Mouse (Mus musculus): ENCODE data around the gene Trim33. TPM values are rescaled to one million over a fixed set of nuclear protein-coding genes. Genes with fewer than 3 reads are reported as not detected.

Gene Trim33
- 127 and 138 TPM in 2 replicates for polyA plus RNA-seq (2011; ENCODE audit: insufficient read depth, insufficient read length, low read depth, missing spikeins)

- H3K36me3 ChIP-seq (ENCODE audit: control insufficient read depth, insufficient read depth, low read length, poor library complexity, severe bottlenecking) = no peaks in the 10 kb centered on the region
- peak within 1 kb of the TSS; percentile 96 for H3K4me3 ChIP-seq (ENCODE audit: low read depth, low read length)
- H3K27ac ChIP-seq (ENCODE audit: insufficient read depth, low read length) = peak within 1 kb of the TSS; percentile 85
- no peaks in the 10 kb centered on the region for H3K27me3 ChIP-seq (ENCODE audit: control insufficient read depth, insufficient read depth, low read length, poor library complexity, severe bottlenecking)
- no peaks in the 10 kb centered on the region for H3K4me1 ChIP-seq (ENCODE audit: control insufficient read depth, insufficient read depth, low read length)
- peak within 1 kb of the TSS; percentile 92 for H3K9ac ChIP-seq (ENCODE audit: low read depth, poor library complexity, severe bottlenecking)
- TF ChIP-seq POLR2A (IDR thresholded peaks at IDR 0.05; ENCODE audit: insufficient read depth, low read length) (peak; percentile 84), EP300 (IDR thresholded peaks at IDR 0.05; ENCODE audit: insufficient read depth, low read depth, low read length) (0 out of 2 replicates have a peak, but pooled peaks have one; percentile 10), CTCF (IDR thresholded peaks at IDR 0.05; ENCODE audit: low read depth, low read length) (no peak)
- no peaks in the 10 kb centered on the region for H3K9me3 ChIP-seq (replicated peaks; ENCODE audit: control insufficient read depth, insufficient read depth, low read length, poor library complexity, severe bottlenecking)
These were observed at the start of gene Trim33 for GRCm38 (mm10) chr3:103279182-103280149. Gene Trim33, plus strand, starts transcription at chr3:103279293.

DNA sequence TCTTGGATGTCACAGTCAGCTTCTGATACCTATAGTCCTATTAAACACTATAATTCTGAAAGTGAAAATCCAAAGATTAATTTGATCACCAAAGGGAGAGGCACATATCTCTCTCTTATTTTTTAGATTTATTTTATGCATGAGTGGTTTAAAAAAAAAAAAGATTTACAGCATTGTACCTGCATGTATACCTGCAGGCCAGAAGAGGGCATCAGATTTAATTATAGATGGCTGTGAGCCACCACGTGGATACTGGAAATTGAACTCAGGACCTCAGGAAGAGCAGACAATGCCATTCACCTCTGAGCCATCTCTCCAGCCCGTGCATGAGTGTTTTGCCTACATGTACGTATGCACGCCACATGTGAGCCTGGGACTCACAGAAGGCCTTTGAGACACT lies 46.7 kb upstream of the Trim33 start:
- no peak for TF ChIP-seq EP300 (IDR thresholded peaks at IDR 0.05; ENCODE audit: insufficient read depth, low read depth, low read length)
- TF ChIP-seq POLR2A (IDR thresholded peaks at IDR 0.05; ENCODE audit: insufficient read depth, low read length) = no peak
- TF ChIP-seq CTCF (IDR thresholded peaks at IDR 0.05; ENCODE audit: low read depth, low read length) = no peak
- Histone ChIP-seq H3K9me3 (replicated peaks; ENCODE audit: control insufficient read depth, insufficient read depth, low read length, poor library complexity, severe bottlenecking) (peaks cover 14% of the 10 kb centered on the region), H3K27ac (ENCODE audit: insufficient read depth, low read length) (no peak overlapping the region), H3K4me1 (ENCODE audit: control insufficient read depth, insufficient read depth, low read length) (peaks cover 2% of the 10 kb centered on the region), H3K4me3 (ENCODE audit: low read depth, low read length) (no peak overlapping the region), H3K27me3 (ENCODE audit: control insufficient read depth, insufficient read depth, low read length, poor library complexity, severe bottlenecking) (no peaks in the 10 kb centered on the region), H3K9ac (ENCODE audit: low read depth, poor library complexity, severe bottlenecking) (no peak overlapping the region), H3K36me3 (ENCODE audit: control insufficient read depth, insufficient read depth, low read length, poor library complexity, severe bottlenecking) (no peaks in the 10 kb centered on the region)

- H3K9ac ChIP-seq (ENCODE audit: low read depth, poor library complexity, severe bottlenecking) = no peak overlapping the region
- no peaks in the 10 kb centered on the region for H3K4me1 ChIP-seq (ENCODE audit: control insufficient read depth, insufficient read depth, low read length)
- no peaks in the 10 kb centered on the region for H3K27me3 ChIP-seq (ENCODE audit: control insufficient read depth, insufficient read depth, low read length, poor library complexity, severe bottlenecking)
- H3K9me3 ChIP-seq (replicated peaks; ENCODE audit: control insufficient read depth, insufficient read depth, low read length, poor library complexity, severe bottlenecking) = peaks cover 2% of the 10 kb centered on the region
- H3K27ac ChIP-seq (ENCODE audit: insufficient read depth, low read length) = no peak overlapping the region
- H3K36me3 ChIP-seq (ENCODE audit: control insufficient read depth, insufficient read depth, low read length, poor library complexity, severe bottlenecking) = no peaks in the 10 kb centered on the region
- TF ChIP-seq EP300 (IDR thresholded peaks at IDR 0.05; ENCODE audit: insufficient read depth, low read depth, low read length) (no peak), POLR2A (IDR thresholded peaks at IDR 0.05; ENCODE audit: insufficient read depth, low read length) (no peak), CTCF (IDR thresholded peaks at IDR 0.05; ENCODE audit: low read depth, low read length) (no peak)
- H3K4me3 ChIP-seq (ENCODE audit: low read depth, low read length) = no peak overlapping the region
These were observed 37.6 kb upstream of the Trim33 start for GRCm38 (mm10) chr3:103241524-103241923.

DNA sequence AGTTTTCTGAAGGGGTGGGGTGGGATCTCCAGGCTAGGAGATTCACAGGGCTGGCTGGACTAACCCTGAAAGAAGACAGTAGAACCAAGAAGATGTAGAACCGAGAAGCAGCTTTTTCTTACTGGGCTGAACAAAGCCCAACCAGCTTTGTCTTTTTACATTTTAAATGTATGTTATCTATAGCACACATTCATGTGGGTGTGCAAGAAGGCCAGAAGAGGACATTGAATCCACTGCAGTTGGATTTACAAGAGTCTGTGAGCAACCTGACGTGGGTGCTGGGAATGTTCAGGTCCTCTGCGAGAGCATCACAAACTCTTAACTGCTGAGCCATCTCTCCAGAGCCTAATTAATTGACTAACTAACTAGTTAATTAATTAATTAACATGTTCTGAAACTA lies 36.9 kb upstream of the Trim33 start:
- Histone ChIP-seq H3K9ac (ENCODE audit: low read depth, poor library complexity, severe bottlenecking) (no peak overlapping the region), H3K9me3 (replicated peaks; ENCODE audit: control insufficient read depth, insufficient read depth, low read length, poor library complexity, severe bottlenecking) (peaks cover 2% of the 10 kb centered on the region), H3K27ac (ENCODE audit: insufficient read depth, low read length) (no peak overlapping the region), H3K27me3 (ENCODE audit: control insufficient read depth, insufficient read depth, low read length, poor library complexity, severe bottlenecking) (no peaks in the 10 kb centered on the region), H3K4me3 (ENCODE audit: low read depth, low read length) (no peak overlapping the region), H3K4me1 (ENCODE audit: control insufficient read depth, insufficient read depth, low read length) (no peaks in the 10 kb centered on the region), H3K36me3 (ENCODE audit: control insufficient read depth, insufficient read depth, low read length, poor library complexity, severe bottlenecking) (no peaks in the 10 kb centered on the region)
- TF ChIP-seq CTCF (IDR thresholded peaks at IDR 0.05; ENCODE audit: low read depth, low read length) = no peak
- no peak for TF ChIP-seq EP300 (IDR thresholded peaks at IDR 0.05; ENCODE audit: insufficient read depth, low read depth, low read length)
- TF ChIP-seq POLR2A (IDR thresholded peaks at IDR 0.05; ENCODE audit: insufficient read depth, low read length) = no peak

DNA sequence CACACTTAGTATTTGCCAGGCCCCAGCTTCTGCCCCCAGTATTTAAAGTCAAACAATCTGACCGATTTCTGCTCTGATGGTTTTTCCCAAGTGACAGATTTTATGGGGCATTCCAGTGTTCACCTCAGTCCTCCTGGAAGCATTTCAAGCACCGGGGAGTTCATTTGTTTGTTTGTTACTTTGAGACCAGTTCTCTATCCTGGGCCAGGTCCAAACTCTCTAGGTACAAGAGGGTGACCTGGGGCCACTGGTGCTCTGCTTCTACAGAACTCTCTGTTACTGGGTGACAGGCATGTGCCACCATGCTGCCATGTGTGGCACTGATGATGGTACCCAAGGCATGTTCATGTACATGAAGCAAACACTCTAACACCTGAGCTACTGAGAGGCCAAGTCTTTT lies 35.6 kb upstream of the Trim33 start:
- Histone ChIP-seq H3K27ac (ENCODE audit: insufficient read depth, low read length) (no peak overlapping the region), H3K27me3 (ENCODE audit: control insufficient read depth, insufficient read depth, low read length, poor library complexity, severe bottlenecking) (no peaks in the 10 kb centered on the region), H3K9ac (ENCODE audit: low read depth, poor library complexity, severe bottlenecking) (no peak overlapping the region), H3K36me3 (ENCODE audit: control insufficient read depth, insufficient read depth, low read length, poor library complexity, severe bottlenecking) (no peaks in the 10 kb centered on the region), H3K9me3 (replicated peaks; ENCODE audit: control insufficient read depth, insufficient read depth, low read length, poor library complexity, severe bottlenecking) (peaks cover 2% of the 10 kb centered on the region), H3K4me3 (ENCODE audit: low read depth, low read length) (no peak overlapping the region), H3K4me1 (ENCODE audit: control insufficient read depth, insufficient read depth, low read length) (no peaks in the 10 kb centered on the region)
- no peak for TF ChIP-seq EP300 (IDR thresholded peaks at IDR 0.05; ENCODE audit: insufficient read depth, low read depth, low read length)
- no peak for TF ChIP-seq CTCF (IDR thresholded peaks at IDR 0.05; ENCODE audit: low read depth, low read length)
- TF ChIP-seq POLR2A (IDR thresholded peaks at IDR 0.05; ENCODE audit: insufficient read depth, low read length) = no peak
